Mouse (Mus musculus) E14TG2a.4 (cell line): ENCODE data around the gene Rev1.

Experiments used
- H3K27me3 ChIP-seq: 2 replicates; pipeline ENCODE4 v1.6.1; 2014; ENCODE audit warnings: low read length, control low read depth; ENCODE audit not compliant: insufficient read depth
- H3K36me3 ChIP-seq: 2 replicates; pipeline ENCODE4 v1.6.1; 2014; ENCODE audit warnings: low read length, control low read depth; ENCODE audit not compliant: insufficient read depth
- H3K4me1 ChIP-seq: replicated peaks from 2 replicates; pipeline ENCODE4 v1.6.1; 2014; ENCODE audit warnings: low read depth, low read length, control low read depth
- H3K4me3 ChIP-seq: replicated peaks from 2 replicates; pipeline ENCODE4 v1.5.1; 2014; ENCODE audit warnings: mild to moderate bottlenecking, low read length
- H3K9me3 ChIP-seq: 2 replicates; pipeline ENCODE4 v1.6.1; 2014; ENCODE audit warnings: low read length, control low read depth
- CTCF ChIP-seq: conservative IDR thresholded peaks from 2 replicates; pipeline ENCODE4 v1.5.1; 2014; ENCODE audit warnings: low read length
- NANOG ChIP-seq: IDR thresholded peaks from 2 replicates; pipeline ENCODE4 v1.6.1; 2014; ENCODE audit warnings: borderline replicate concordance, low read length, mixed read lengths
- POU5F1 ChIP-seq: IDR thresholded peaks from 2 replicates; pipeline ENCODE4 v1.6.1; 2014; ENCODE audit warnings: low read length, borderline replicate concordance

The Rev1 gene

GRCm38 (mm10) chr1:38048121-38048520 is 81.5 kb downstream of the Rev1 start:
- Histone ChIP-seq H3K4me3 (no peak overlapping the region), H3K36me3 (peaks cover 99% of the 10 kb centered on the region), H3K4me1 (no peaks in the 10 kb centered on the region), H3K27me3 (no peaks in the 10 kb centered on the region), H3K9me3 (no peaks in the 10 kb centered on the region)
- no peak for TF ChIP-seq NANOG
- TF ChIP-seq CTCF = no peak
- TF ChIP-seq POU5F1 = no peak

GRCm38 (mm10) chr1:38038898-38039297 is 90.7 kb downstream of the Rev1 start:
- Histone ChIP-seq H3K4me1 (no peaks in the 10 kb centered on the region), H3K4me3 (no peak overlapping the region), H3K36me3 (peaks cover 98% of the 10 kb centered on the region), H3K27me3 (no peaks in the 10 kb centered on the region), H3K9me3 (no peaks in the 10 kb centered on the region)
- TF ChIP-seq POU5F1 = no peak
- TF ChIP-seq NANOG = no peak
- no peak for TF ChIP-seq CTCF

GRCm38 (mm10) chr1:38037375-38037774 is 92.2 kb downstream of the Rev1 start:
- no peak overlapping the region for H3K4me3 ChIP-seq
- no peak for TF ChIP-seq POU5F1
- TF ChIP-seq CTCF = no peak
- TF ChIP-seq NANOG = no peak
- H3K9me3 ChIP-seq = no peaks in the 10 kb centered on the region
- no peaks in the 10 kb centered on the region for H3K27me3 ChIP-seq
- no peaks in the 10 kb centered on the region for H3K4me1 ChIP-seq
- H3K36me3 ChIP-seq = peaks cover 99% of the 10 kb centered on the region

- no peak overlapping the region for H3K4me3 ChIP-seq
- H3K27me3 ChIP-seq = no peaks in the 10 kb centered on the region
- no peaks in the 10 kb centered on the region for H3K4me1 ChIP-seq
- peaks cover 97% of the 10 kb centered on the region for H3K36me3 ChIP-seq
- H3K9me3 ChIP-seq = no peaks in the 10 kb centered on the region
- TF ChIP-seq CTCF (no peak), NANOG (no peak), POU5F1 (no peak)
Observed at GRCm38 (mm10) chr1:38035521-38035920, 94.1 kb downstream of the Rev1 start.

- no peak overlapping the region for H3K4me3 ChIP-seq
- TF ChIP-seq POU5F1 = no peak
- TF ChIP-seq CTCF = no peak
- TF ChIP-seq NANOG = no peak
- H3K27me3 ChIP-seq = no peaks in the 10 kb centered on the region
- no peaks in the 10 kb centered on the region for H3K9me3 ChIP-seq
- peaks cover 83% of the 10 kb centered on the region for H3K36me3 ChIP-seq
- peaks cover 14% of the 10 kb centered on the region; the same call in 1 of the 2 replicates for H3K4me1 ChIP-seq
Observed at GRCm38 (mm10) chr1:38031391-38031790, 98.2 kb downstream of the Rev1 start.

- Histone ChIP-seq H3K9me3 (no peaks in the 10 kb centered on the region), H3K4me3 (no peak overlapping the region), H3K4me1 (peaks cover 14% of the 10 kb centered on the region; the same call in 1 of the 2 replicates), H3K36me3 (peaks cover 78% of the 10 kb centered on the region), H3K27me3 (no peaks in the 10 kb centered on the region)
- TF ChIP-seq CTCF (no peak), NANOG (no peak), POU5F1 (no peak)
Observed at GRCm38 (mm10) chr1:38027301-38027700, 102.3 kb downstream of the Rev1 start.

- Histone ChIP-seq H3K9me3 (no peaks in the 10 kb centered on the region), H3K36me3 (peaks cover 24% of the 10 kb centered on the region), H3K4me3 (no peak overlapping the region), H3K4me1 (peaks cover 5% of the 10 kb centered on the region), H3K27me3 (no peaks in the 10 kb centered on the region)
- TF ChIP-seq CTCF = no peak
- TF ChIP-seq NANOG = no peak
- no peak for TF ChIP-seq POU5F1
Observed at GRCm38 (mm10) chr1:38014551-38015203, 114.9 kb downstream of the Rev1 start.

GRCm38 (mm10) chr1:38012509-38012908 is 117.1 kb downstream of the Rev1 start:
- Histone ChIP-seq H3K4me1 (peaks cover 15% of the 10 kb centered on the region), H3K9me3 (no peaks in the 10 kb centered on the region), H3K4me3 (no peak overlapping the region), H3K27me3 (no peaks in the 10 kb centered on the region), H3K36me3 (peaks cover 2% of the 10 kb centered on the region)
- no peak for TF ChIP-seq POU5F1
- no peak for TF ChIP-seq NANOG
- TF ChIP-seq CTCF = no peak

GRCm38 (mm10) chr1:38012104-38012503 is 117.5 kb downstream of the Rev1 start:
- H3K9me3 ChIP-seq = no peaks in the 10 kb centered on the region
- TF ChIP-seq CTCF = no peak
- no peak for TF ChIP-seq POU5F1
- TF ChIP-seq NANOG = no peak
- H3K36me3 ChIP-seq = no peaks in the 10 kb centered on the region; the same call in 1 of the 2 replicates
- peaks cover 19% of the 10 kb centered on the region for H3K4me1 ChIP-seq
- H3K27me3 ChIP-seq = no peaks in the 10 kb centered on the region
- H3K4me3 ChIP-seq = no peak overlapping the region
